ENCODE assay signal across 6 mouse cellular contexts in the genomic region with DNA sequence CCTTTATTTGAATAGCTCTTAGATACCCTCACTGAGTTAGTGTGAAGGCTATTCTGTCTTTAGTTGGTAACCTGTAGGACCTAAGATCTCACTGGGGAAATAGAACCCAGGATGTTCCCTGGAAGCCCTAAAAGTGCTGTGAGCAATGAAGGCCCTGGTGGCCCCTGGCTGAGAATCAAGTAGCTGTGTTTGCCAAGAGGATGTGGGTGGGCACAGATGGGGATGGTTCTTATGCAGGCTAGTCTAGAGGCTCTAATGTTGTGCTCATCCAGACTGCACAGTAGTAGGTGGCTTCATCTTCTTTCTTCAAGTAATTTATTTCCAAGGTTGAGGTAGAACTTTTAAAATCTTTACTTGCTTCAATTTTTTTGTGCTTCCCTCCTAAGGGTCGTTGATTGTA. TPM values are rescaled to one million over a fixed set of nuclear protein-coding genes. Genes with fewer than 3 reads are reported as not detected.
DNase-seq lines count a peak whose midpoint lies in the region.
"Not testable (repeated sequence)": the region's sequence is repeated elsewhere in the genome, so short reads cannot be mapped to it uniquely, and the experiment has no call there.

No protein-coding gene starts in this region.

- peak; percentile 33 for DNase-seq in brain, adult 2 months (ENCODE audit: low read depth, low spot score)
- DNase-seq in layer of hippocampus, adult 11-12 months (ENCODE audit: low spot score), result peak; percentile 54
- DNase-seq in layer of hippocampus, adult 8-10 months (ENCODE audit: low spot score in 2 of 2), result peak; percentile 26 to 49
- DNase-seq in layer of hippocampus, postnatal 10 days (ENCODE audit: low spot score in 2 of 2), result peak; percentile 26 to 27
- DNase-seq in left cerebral cortex, postnatal 36 days (ENCODE audit: low spot score in 2 of 2), result peak; percentile 23 to 32
- peak; percentile 34 to 62 for DNase-seq in right cerebral cortex, adult 2 months (ENCODE audit: low spot score in 2 of 2)

- intact Hi-C loops in left cerebral cortex, postnatal 36 days (cut with DNase I), result not testable (repeated sequence)

RNA-seq across cellular contexts. Expression of a gene that starts 59.3 kb away (rescaled TPM):
- total RNA-seq in layer of hippocampus, adult 8-10 months (2022), result 10 to 100 TPM; 59.4 to 70.1 (median 62.2) TPM
- 10 to 100 TPM; 77.2 to 90.6 TPM for total RNA-seq in layer of hippocampus, postnatal 10 days (2021)
- total RNA-seq in left cerebral cortex, postnatal 36 days (2021), result 10 to 100 TPM; 58.6 to 64.1 TPM

Comparison
In these comparisons a context has a peak if more than half of its experiments do, and no peak if none do; other contexts are left out.
1. Peak in every context shown above with its lines: DNase-seq.